Mouse (Mus musculus) limb, embryonic 13.5 days (tissue): ENCODE data around the gene Ccnj. TPM values are rescaled to one million over a fixed set of nuclear protein-coding genes. Genes with fewer than 3 reads are reported as not detected.

Experiments
- ATAC-seq: fragments of 200-750 bp; cut with Nextera tagmentation; 2 replicates; pipeline ENCODE4 v1.8.0; 2017; ENCODE audit warnings: low read depth, moderate number of reproducible peaks, moderate TSS enrichment; ENCODE audit not compliant: low FRiP score
- H3K27ac ChIP-seq: fragments of 300-500 bp; sonication (generic); 2 replicates; pipeline ENCODE4 v1.5.1; 2015; ENCODE audit warnings: inconsistent platforms, mild to moderate bottlenecking, moderate library complexity
- H3K27me3 ChIP-seq: fragments of 300-500 bp; sonication (generic); 2 replicates; pipeline ENCODE4 v1.6.1; 2015; ENCODE audit warnings: mild to moderate bottlenecking, inconsistent platforms
- H3K36me3 ChIP-seq: fragments of 300-500 bp; sonication (generic); 2 replicates; pipeline ENCODE4 v1.6.1; 2015; ENCODE audit warnings: inconsistent platforms, mild to moderate bottlenecking, moderate library complexity
- H3K4me1 ChIP-seq: fragments of 300-500 bp; sonication (generic); 2 replicates; pipeline ENCODE4 v1.6.1; 2015; ENCODE audit warnings: inconsistent platforms
- H3K4me2 ChIP-seq: fragments of 300-500 bp; sonication (generic); replicated peaks from 2 replicates; pipeline ENCODE4 v1.6.1; 2015; ENCODE audit warnings: inconsistent platforms, mild to moderate bottlenecking, moderate library complexity
- H3K4me3 ChIP-seq: fragments of 300-500 bp; sonication (generic); 2 replicates; pipeline ENCODE4 v1.5.1; 2015; ENCODE audit warnings: moderate library complexity, mild to moderate bottlenecking, inconsistent platforms
- H3K9ac ChIP-seq: fragments of 300-500 bp; sonication (generic); 2 replicates; pipeline ENCODE4 v1.6.1; 2015; ENCODE audit warnings: mild to moderate bottlenecking, inconsistent platforms
- H3K9me3 ChIP-seq: fragments of 300-500 bp; sonication (generic); 2 replicates; pipeline ENCODE4 v1.6.1; 2016; ENCODE audit warnings: inconsistent platforms
- WGBS: fragments of 180-500 bp; shearing (Covaris S2); methylation state at CpG from one replicate; pipeline ENCODE4 v1.1.7; 2015; 5-methylcytosine and 5-hydroxymethylcytosine counted together
- polyA plus RNA-seq: library from polyadenylated mRNA; unstranded; fragments of >200 nt; fragmentation: Nextera tagmentation; extraction: Ambion mirVana; gene quantifications from 2 replicates; pipeline ENCODE4 v1.2.1, GENCODE M21; 2015

Gene Ccnj
- polyA plus RNA-seq, 1 experiment from 2014 or later, result 17.7 TPM

DNA sequence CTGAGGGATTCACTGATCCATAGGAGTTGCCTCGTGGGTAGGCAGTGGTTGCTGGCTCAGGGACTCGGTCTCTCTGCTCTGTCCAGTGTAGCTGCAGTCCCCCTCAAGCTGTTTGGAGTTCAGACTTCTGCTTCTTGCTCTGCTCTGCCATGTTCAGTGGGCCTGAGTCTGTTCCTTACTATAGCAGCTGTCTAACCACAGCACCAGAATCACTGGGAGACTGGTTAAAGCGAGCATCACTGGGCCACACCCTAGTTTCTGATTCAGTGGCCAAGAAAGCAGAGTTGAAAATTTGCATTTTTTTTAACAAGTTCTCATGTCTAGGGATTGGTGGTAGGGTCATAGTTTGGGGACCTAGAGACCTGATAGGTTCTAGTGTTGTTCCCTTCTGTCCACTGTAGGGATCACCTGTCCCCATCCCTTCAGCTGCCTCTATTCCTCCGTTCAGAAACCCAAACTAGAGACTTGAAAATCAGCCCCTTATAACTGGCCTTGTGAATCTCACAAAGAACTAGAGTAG is 9.7 kb upstream of the Ccnj start:
- Histone ChIP-seq H3K4me3 (no peak overlapping the region), H3K27ac (no peak overlapping the region), H3K4me1 (no peaks in the 10 kb centered on the region), H3K36me3 (no peaks in the 10 kb centered on the region), H3K9me3 (no peaks in the 10 kb centered on the region), H3K27me3 (no peaks in the 10 kb centered on the region), H3K4me2 (no peak overlapping the region), H3K9ac (no peak overlapping the region)
- 78% methylated on average over 4 of the region's 4 CpGs for WGBS
- no peak for ATAC-seq

DNA sequence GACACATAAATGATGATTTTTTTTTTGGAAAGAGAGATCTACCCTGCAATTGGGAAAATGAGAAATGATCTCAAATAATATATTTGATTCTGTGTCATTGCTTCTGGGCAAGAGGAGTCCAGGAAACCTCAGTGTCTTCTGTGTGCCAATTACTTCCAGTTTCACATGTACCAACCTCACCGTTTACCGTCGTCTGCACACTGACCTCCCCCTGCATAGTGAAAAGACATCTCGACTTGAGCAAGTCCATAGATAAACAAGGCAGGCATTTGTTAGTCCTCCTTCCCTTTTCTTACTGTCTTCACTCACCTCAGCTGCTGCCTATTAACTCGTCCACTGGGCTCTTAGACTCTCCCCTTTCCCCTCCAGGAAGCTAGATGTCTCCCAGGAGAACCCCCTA is 5.4 kb upstream of the Ccnj start:
- no peak overlapping the region for H3K27ac ChIP-seq
- ATAC-seq, result no peak

DNA sequence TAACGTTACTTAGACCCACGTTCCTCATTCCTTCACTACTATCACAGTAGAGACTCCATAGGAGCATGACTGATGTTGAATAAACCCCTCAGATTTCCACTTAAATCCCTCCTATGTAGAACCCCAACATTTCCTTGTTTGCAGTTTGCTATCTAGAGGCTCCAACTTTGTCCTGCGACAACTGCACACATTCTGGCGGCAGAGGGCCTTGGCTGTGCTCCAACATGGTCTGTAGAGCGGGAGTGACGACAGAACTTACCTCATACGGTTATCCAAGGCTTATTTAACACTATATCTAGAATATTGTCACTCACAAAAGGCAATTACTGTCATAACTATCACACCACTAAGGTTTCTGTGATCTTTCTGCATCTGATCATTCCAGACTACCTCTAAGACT is 4.3 kb upstream of the Ccnj start:
- no peak overlapping the region for H3K9ac ChIP-seq
- WGBS, result 68% methylated on average over 7 of the region's 7 CpGs
- no peak for ATAC-seq

More for the DNA sequence above, 5.4 kb upstream of the Ccnj start:
- Histone ChIP-seq H3K4me3 (no peak overlapping the region), H3K4me2 (no peak overlapping the region), H3K9me3 (no peaks in the 10 kb centered on the region), H3K4me1 (no peaks in the 10 kb centered on the region; the same call in 1 of the 2 replicates), H3K27me3 (no peaks in the 10 kb centered on the region), H3K9ac (no peak overlapping the region), H3K36me3 (no peaks in the 10 kb centered on the region)
- 73% methylated on average over 5 of the region's 5 CpGs for WGBS

DNA sequence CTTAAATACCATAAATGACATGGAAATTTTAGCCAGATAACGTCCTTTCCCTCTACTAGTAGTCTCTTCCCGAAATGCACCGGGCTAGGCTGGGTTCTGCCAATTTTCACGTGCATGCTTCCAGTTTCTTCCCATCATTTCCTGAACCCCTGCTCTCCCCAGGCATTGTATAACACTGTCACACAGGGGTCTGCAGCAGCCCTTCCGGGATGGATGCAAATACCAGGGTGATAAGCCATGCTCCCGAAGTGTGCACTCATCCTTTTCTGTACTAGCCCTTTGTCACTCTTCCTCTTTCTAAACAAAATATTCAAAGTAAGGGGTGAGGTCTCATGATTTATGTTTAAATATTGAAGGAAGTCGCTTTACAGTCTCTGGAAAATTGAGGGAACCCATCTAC is 881 bp upstream of the Ccnj start:
- no peak for ATAC-seq
- peak overlapping the region; percentile 85 for H3K4me2 ChIP-seq
- no peaks in the 10 kb centered on the region for H3K36me3 ChIP-seq
- H3K27me3 ChIP-seq, result no peaks in the 10 kb centered on the region
- peak overlapping the region; percentile 98 for H3K9ac ChIP-seq
- peak overlapping the region; percentile 80 for H3K4me3 ChIP-seq
- no peaks in the 10 kb centered on the region for H3K9me3 ChIP-seq
- H3K27ac ChIP-seq, result no peak overlapping the region
- WGBS, result 65% methylated on average over 7 of the region's 7 CpGs
- peaks cover 27% of the 10 kb centered on the region for H3K4me1 ChIP-seq

More for the DNA sequence above, 4.3 kb upstream of the Ccnj start:
- no peak overlapping the region for H3K4me3 ChIP-seq
- H3K27ac ChIP-seq, result no peak overlapping the region
- no peaks in the 10 kb centered on the region for H3K36me3 ChIP-seq
- no peak overlapping the region for H3K4me2 ChIP-seq
- H3K4me1 ChIP-seq, result no peaks in the 10 kb centered on the region; the same call in 1 of the 2 replicates
- H3K27me3 ChIP-seq, result no peaks in the 10 kb centered on the region
- no peaks in the 10 kb centered on the region for H3K9me3 ChIP-seq

DNA sequence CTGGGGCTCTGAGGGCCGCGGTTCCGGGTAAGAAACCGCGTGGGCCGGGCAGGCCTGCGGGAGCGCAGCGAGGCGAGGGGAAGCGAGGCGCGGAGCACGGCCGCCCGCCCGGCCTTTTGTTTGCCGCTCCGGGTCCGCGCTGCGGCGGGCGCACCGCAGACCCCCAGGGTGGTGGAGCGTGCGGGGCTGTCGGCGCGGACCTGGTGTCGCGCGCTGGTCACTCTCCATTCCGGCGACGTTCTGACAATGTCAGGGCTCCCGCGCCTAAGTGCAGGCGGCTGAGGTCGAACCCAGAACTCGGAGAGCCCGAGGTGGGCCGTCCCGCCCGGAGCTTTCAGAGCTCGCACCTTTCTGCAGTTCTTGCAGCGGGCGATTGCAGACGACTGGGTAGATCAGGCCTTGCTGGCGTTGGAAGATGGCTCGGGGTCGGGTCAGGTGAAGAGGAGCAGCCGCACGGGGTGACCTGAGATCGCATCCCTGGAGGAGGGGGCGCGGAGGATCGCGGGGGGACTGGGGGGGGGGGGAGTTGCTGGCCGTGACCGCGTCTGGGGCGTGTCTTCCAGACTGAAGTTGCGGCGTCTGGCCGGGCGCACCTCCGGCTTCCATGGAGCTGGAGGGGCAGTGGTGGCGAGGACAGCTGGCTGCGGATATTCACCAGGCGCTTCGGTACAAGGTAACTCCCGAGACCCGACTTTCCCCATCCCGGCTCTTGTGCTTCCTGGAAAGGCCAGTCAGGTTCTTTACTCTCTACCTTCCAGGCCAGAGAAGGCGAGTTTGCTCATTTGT is 530 bp downstream of the Ccnj start:
- Histone ChIP-seq H3K9ac (peak overlapping the region; percentile 98), H3K9me3 (no peaks in the 10 kb centered on the region), H3K36me3 (peaks cover 1% of the 10 kb centered on the region), H3K27ac (peak overlapping the region; percentile 94), H3K4me3 (peak overlapping the region; percentile 80), H3K4me1 (peaks cover 29% of the 10 kb centered on the region), H3K27me3 (no peaks in the 10 kb centered on the region), H3K4me2 (peak overlapping the region; percentile 85)
- WGBS, result under 1% methylated on average over 66 of the region's 76 CpGs
- peak; percentile 71 for ATAC-seq

DNA sequence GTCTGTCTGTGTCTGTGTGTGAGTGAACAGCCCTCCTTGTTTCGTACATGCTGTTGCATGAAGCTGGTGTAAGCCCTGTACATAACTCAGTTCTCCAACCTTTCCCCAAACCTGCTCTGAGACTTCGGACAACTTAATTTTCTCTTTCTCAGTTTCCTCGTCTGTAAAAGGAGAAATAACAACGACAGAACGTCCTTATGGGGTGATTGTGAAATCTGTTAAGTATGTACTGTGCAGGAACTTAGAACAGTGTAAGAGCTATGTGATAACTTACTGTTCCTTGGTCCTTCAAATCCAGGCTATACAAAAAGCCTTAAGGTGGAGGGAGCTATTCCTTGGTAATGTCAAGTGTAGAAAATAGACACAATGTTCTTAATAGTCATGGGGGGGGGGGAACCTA is 1.3 kb downstream of the Ccnj start:
- Histone ChIP-seq H3K27me3 (no peaks in the 10 kb centered on the region), H3K9me3 (no peaks in the 10 kb centered on the region), H3K9ac (peak overlapping the region; percentile 98), H3K36me3 (peaks cover 9% of the 10 kb centered on the region), H3K4me3 (peak overlapping the region; percentile 80), H3K4me1 (peaks cover 29% of the 10 kb centered on the region), H3K27ac (peak overlapping the region; percentile 94; the same call in 1 of the 2 replicates), H3K4me2 (peak overlapping the region; percentile 85)
- WGBS, result 23% methylated on average over 5 of the region's 5 CpGs
- no peak for ATAC-seq

DNA sequence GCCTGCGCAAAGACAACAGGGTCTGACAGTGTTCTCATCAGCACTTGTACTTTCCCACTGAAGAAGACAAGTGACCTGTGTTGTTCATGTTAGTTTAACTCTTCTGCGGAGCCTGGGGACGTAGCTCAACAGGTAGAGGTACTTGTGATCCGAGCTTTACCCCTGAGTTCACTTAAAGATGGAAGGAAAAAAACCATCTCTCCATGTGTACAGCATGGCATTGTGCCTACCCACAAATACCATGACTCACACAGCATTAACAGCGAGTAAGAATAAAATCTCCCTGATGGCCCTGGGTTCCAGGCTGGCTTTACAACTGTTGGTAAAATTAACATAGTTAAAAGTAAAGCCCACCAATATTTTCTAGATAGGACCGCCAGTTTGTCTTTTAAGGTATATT is 3.4 kb downstream of the Ccnj start:
- H3K9ac ChIP-seq, result no peak overlapping the region
- H3K27ac ChIP-seq, result no peak overlapping the region
- peaks cover 29% of the 10 kb centered on the region for H3K4me1 ChIP-seq
- no peak overlapping the region for H3K4me2 ChIP-seq
- H3K36me3 ChIP-seq, result peaks cover 28% of the 10 kb centered on the region
- no peaks in the 10 kb centered on the region for H3K9me3 ChIP-seq
- 89% methylated on average over 6 of the region's 6 CpGs for WGBS
- H3K27me3 ChIP-seq, result no peaks in the 10 kb centered on the region
- no peak overlapping the region for H3K4me3 ChIP-seq
- no peak for ATAC-seq

DNA sequence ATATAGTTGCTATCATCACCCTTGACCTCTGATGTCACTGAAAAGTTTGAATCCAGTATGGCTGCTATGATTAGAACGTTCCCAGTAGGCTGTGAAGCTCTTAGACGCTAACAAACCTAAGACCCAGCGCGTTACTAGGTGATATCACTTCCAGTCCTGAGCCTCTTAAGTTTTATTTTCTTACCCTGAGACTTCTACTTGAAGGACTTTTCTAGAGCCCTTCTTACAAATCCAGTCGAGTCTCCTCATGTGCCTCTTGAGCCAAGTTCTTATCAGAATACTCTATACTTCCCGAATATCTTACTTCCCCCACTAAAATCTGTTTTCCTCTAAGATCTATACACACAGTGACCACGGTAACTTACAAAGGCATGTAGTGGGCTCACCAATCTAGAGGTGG is 7.1 kb downstream of the Ccnj start:
- Histone ChIP-seq H3K9me3 (no peaks in the 10 kb centered on the region), H3K4me1 (peaks cover 20% of the 10 kb centered on the region), H3K36me3 (peaks cover 54% of the 10 kb centered on the region), H3K9ac (no peak overlapping the region), H3K4me2 (no peak overlapping the region), H3K27ac (no peak overlapping the region), H3K4me3 (no peak overlapping the region), H3K27me3 (no peaks in the 10 kb centered on the region)
- ATAC-seq, result no peak
- WGBS, result 96% methylated on average over 7 of the region's 7 CpGs

DNA sequence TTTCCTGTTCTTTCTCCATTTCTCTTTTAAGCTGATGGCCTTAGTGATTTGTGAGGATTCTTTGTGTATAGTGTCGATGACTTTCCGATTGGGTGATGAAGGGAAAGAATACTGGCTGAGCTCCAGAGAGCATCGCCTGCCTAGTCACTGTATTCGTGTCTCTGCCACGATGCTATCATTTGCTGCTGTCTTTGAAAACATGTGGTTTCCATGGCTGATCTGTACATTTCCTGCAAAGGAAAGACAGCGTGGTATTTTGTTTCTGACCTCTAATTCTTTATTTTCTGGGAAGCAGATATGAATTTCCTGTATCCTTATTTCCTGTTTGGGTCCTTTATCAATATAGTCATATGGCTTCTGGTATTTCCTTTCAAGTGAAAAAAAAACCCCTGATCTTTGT is 9.2 kb downstream of the Ccnj start:
- ATAC-seq, result no peak
- Histone ChIP-seq H3K27me3 (no peaks in the 10 kb centered on the region), H3K4me1 (peaks cover 4% of the 10 kb centered on the region; the same call in 1 of the 2 replicates), H3K4me3 (no peak overlapping the region), H3K4me2 (no peak overlapping the region), H3K9ac (no peak overlapping the region), H3K27ac (no peak overlapping the region), H3K36me3 (peaks cover 75% of the 10 kb centered on the region), H3K9me3 (no peaks in the 10 kb centered on the region)
- 85% methylated on average over 6 of the region's 6 CpGs for WGBS

DNA sequence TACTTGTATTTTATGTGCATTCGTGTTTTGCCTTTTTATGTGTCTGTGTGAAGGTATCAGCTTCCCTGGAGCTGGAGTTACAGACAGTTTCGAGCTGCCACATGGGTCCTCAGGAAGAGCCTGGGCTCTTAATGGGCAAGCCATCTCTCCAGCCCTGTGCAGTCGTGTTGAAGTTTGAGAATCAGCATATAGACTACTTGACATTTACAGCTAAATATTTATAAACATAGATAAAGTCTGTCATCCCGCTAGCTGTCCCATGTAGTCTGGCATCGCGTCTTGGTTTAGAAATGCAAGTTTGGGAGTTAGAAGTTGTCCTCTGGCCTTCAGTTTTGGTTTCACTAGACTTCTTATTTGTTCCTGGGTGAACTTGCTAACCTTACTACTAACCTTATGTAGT is 10.0 kb downstream of the Ccnj start:
- Histone ChIP-seq H3K27ac (no peak overlapping the region), H3K9ac (no peak overlapping the region), H3K36me3 (peaks cover 82% of the 10 kb centered on the region), H3K27me3 (no peaks in the 10 kb centered on the region), H3K4me1 (0 out of 2 replicates have a peak, but pooled peaks cover 3% of the 10 kb centered on the region), H3K4me3 (no peak overlapping the region), H3K9me3 (no peaks in the 10 kb centered on the region), H3K4me2 (no peak overlapping the region)
- WGBS, result 84% methylated on average over 6 of the region's 6 CpGs
- ATAC-seq, result no peak

DNA sequence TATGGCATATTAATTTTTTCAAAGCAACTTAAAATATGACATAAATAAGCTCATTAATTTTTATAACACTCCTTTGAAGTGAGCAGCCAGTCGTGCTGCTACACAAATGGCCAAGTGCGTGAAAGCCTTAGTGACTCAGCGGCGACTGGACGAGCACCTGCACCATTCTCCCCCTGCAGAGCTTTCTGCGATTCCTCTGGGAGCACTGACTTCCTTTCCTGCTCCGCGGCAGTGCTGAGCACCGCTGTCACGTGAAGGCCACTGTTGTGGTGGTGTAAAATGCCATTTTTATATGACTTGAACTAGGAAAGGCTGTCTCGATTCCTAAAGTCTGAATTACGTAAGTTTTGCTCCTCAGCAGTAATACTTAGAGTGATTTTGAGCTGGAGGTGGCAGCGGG is 10.5 kb downstream of the Ccnj start:
- no peak for ATAC-seq
- Histone ChIP-seq H3K4me2 (no peak overlapping the region), H3K4me3 (no peak overlapping the region), H3K9me3 (no peaks in the 10 kb centered on the region), H3K9ac (no peak overlapping the region), H3K27me3 (no peaks in the 10 kb centered on the region), H3K4me1 (0 out of 2 replicates have a peak, but pooled peaks cover 3% of the 10 kb centered on the region), H3K27ac (no peak overlapping the region), H3K36me3 (peaks cover 84% of the 10 kb centered on the region)
- WGBS, result 62% methylated on average over 13 of the region's 13 CpGs

DNA sequence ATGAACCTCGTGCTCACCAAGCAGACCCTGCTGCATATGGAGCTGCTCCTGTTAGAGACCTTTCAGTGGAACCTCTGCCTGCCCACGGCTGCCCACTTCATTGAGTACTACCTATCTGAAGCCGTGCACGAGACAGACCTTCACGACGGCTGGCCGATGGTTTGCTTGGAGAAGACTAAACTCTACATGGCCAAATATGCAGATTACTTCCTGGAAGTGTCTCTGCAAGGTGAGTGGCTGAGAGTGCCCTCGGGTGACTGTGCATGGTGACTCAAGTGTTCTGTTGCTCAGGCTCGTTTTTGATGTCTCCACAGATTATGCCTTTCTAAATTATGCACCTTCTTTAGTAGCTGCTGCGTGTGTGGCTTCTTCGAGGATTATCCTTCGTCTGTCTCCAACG is 13.7 kb downstream of the Ccnj start:
- peaks cover 84% of the 10 kb centered on the region for H3K36me3 ChIP-seq

More for the DNA sequence above, 13.7 kb downstream of the Ccnj start:
- no peak overlapping the region for H3K9ac ChIP-seq
- no peaks in the 10 kb centered on the region for H3K9me3 ChIP-seq
- no peak overlapping the region for H3K27ac ChIP-seq
- no peaks in the 10 kb centered on the region for H3K27me3 ChIP-seq
- no peak for ATAC-seq
- 0 out of 2 replicates have a peak, but pooled peaks cover 3% of the 10 kb centered on the region for H3K4me1 ChIP-seq
- 92% methylated on average over 13 of the region's 13 CpGs for WGBS
- H3K4me2 ChIP-seq, result no peak overlapping the region
- no peak overlapping the region for H3K4me3 ChIP-seq
